9 mouse cellular contexts compared by ENCODE assay signal in the genomic region with DNA sequence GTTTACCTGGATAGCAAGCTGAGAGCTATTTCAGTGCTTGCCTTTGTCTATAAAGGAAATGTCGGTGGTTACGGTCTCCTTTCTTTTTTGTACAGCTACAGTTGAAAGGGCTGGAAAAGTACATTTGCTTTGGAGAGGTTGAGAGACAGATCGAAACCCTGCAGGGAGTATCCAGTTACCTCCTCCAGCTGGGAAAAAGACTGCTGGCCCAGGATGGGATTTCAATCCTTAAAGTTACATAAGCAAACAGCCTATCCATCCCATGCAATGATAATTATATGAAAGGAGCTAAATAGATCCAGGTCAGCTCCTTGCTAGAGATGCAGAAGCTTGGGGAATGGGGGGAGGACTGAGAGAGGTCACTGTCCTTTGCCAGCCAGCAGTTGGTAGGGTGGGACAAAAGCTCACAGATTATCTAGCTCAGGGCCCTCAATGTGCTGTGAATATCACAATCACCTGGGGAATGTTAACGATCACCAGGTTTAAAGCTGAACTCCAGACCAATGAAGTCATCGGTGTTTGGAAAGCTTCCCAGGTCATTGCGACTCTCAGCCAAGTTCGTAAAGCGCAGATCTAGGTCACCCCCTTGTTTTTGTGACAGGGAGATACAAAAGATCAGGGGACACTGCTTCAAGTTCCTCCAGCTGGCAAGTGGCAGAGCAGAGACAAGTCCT. TPM values are rescaled to one million over a fixed set of nuclear protein-coding genes. Genes with fewer than 3 reads are reported as not detected.
DNase-seq lines count a peak whose midpoint lies in the region; ATAC-seq lines count a peak whose summit lies in the region.
"Had no signal": no experiment of that assay in that cellular context is flagged by ENCODE, and none has a peak within 500 bp of the region (broad histone marks: within the 10 kb centered on the region; RNA-seq: fewer than 3 reads in every experiment).

No protein-coding gene starts in this region.

- DNase-seq in hindbrain, embryonic 10.5 days (ENCODE audit: low spot score): peak; percentile 45
- DNase-seq in MN1 (ENCODE audit: low spot score): peak; percentile 6
- DNase-seq in embryo, embryonic 11 days: peak; percentile 50
- no peak for DNase-seq in thymus, postnatal 0 days (ENCODE audit: low spot score)
- DNase-seq in right cerebral cortex, adult 2 months (ENCODE audit: low spot score in 2 of 2): no peak

- H3K4me2 ChIP-seq in hindbrain, embryonic 16.5 days (ENCODE audit: low read length): no peak overlapping the region
- H3K4me2 ChIP-seq in heart, embryonic 16.5 days (ENCODE audit: low read depth, low read length): peak overlapping the region; percentile 37
- no peak overlapping the region for H3K4me2 ChIP-seq in forebrain, embryonic 15.5 days (replicated peaks)
- H3K4me2 ChIP-seq: liver, embryonic 15.5 days had no signal

- H3K27me3 ChIP-seq in hindbrain, embryonic 10.5 days (ENCODE audit: insufficient read depth, poor library complexity, severe bottlenecking): no peaks in the 10 kb centered on the region
- H3K27me3 ChIP-seq in hindbrain, embryonic 16.5 days (replicated peaks; ENCODE audit: control insufficient read depth, insufficient read depth, low read length): no peaks in the 10 kb centered on the region
- H3K27me3 ChIP-seq in heart, embryonic 16.5 days (ENCODE audit: control insufficient read depth, insufficient read depth, low read length): no peaks in the 10 kb centered on the region
- H3K27me3 ChIP-seq in forebrain, embryonic 15.5 days: no peaks in the 10 kb centered on the region
- H3K27me3 ChIP-seq: liver, embryonic 15.5 days had no signal

- peaks cover 6% of the 10 kb centered on the region; the same call in 1 of the 2 replicates for H3K9me3 ChIP-seq in hindbrain, embryonic 10.5 days
- peaks cover 6% of the 10 kb centered on the region for H3K9me3 ChIP-seq in hindbrain, embryonic 16.5 days (ENCODE audit: control insufficient read depth, low read length)
- H3K9me3 ChIP-seq in heart, embryonic 16.5 days (replicated peaks; ENCODE audit: control insufficient read depth, low read length): peaks cover 14% of the 10 kb centered on the region
- no peaks in the 10 kb centered on the region for H3K9me3 ChIP-seq in forebrain, embryonic 15.5 days
- H3K9me3 ChIP-seq: liver, embryonic 15.5 days had no signal

- H3K27ac ChIP-seq in hindbrain, embryonic 10.5 days: no peak overlapping the region
- no peak overlapping the region for H3K27ac ChIP-seq in hindbrain, embryonic 16.5 days (ENCODE audit: low read depth, low read length)
- peak overlapping the region; percentile 91 for H3K27ac ChIP-seq in heart, embryonic 16.5 days (ENCODE audit: low read length)
- H3K27ac ChIP-seq in forebrain, embryonic 15.5 days (replicated peaks): no peak overlapping the region
- H3K27ac ChIP-seq: liver, embryonic 15.5 days had no signal

- no peak overlapping the region for H3K4me3 ChIP-seq in hindbrain, embryonic 10.5 days
- H3K4me3 ChIP-seq in hindbrain, embryonic 16.5 days (ENCODE audit: low read length): no peak overlapping the region
- H3K4me3 ChIP-seq in heart, embryonic 16.5 days (ENCODE audit: low read length): 0 out of 2 replicates have a peak overlapping the region, but pooled peaks have one; percentile 6
- H3K4me3 ChIP-seq in forebrain, embryonic 15.5 days: no peak overlapping the region
- H3K4me3 ChIP-seq: liver, embryonic 15.5 days had no signal

- H3K9ac ChIP-seq in hindbrain, embryonic 16.5 days (ENCODE audit: low read depth, low read length): no peak overlapping the region
- peak overlapping the region; percentile 34; the same call in 1 of the 2 replicates for H3K9ac ChIP-seq in heart, embryonic 16.5 days (ENCODE audit: low read length)
- H3K9ac ChIP-seq in forebrain, embryonic 15.5 days (replicated peaks): no peak overlapping the region
- H3K9ac ChIP-seq: liver, embryonic 15.5 days had no signal

- H3K36me3 ChIP-seq in hindbrain, embryonic 10.5 days: no peaks in the 10 kb centered on the region
- no peaks in the 10 kb centered on the region for H3K36me3 ChIP-seq in hindbrain, embryonic 16.5 days (ENCODE audit: control insufficient read depth, insufficient read depth, low read length)
- no peaks in the 10 kb centered on the region for H3K36me3 ChIP-seq in heart, embryonic 16.5 days (ENCODE audit: control insufficient read depth, insufficient read depth)
- no peaks in the 10 kb centered on the region for H3K36me3 ChIP-seq in forebrain, embryonic 15.5 days
- H3K36me3 ChIP-seq: liver, embryonic 15.5 days had no signal

- ATAC-seq in hindbrain, embryonic 16.5 days: no peak
- ATAC-seq in heart, embryonic 16.5 days (replicated peaks; ENCODE audit: extremely low read depth, insufficient read depth, low FRiP score): peak; percentile 55
- no peak for ATAC-seq in forebrain, embryonic 15.5 days (replicated peaks)

- H3K4me1 ChIP-seq in hindbrain, embryonic 10.5 days (replicated peaks): peaks cover 8% of the 10 kb centered on the region
- no peaks in the 10 kb centered on the region; the same call in 1 of the 2 replicates for H3K4me1 ChIP-seq in hindbrain, embryonic 16.5 days (ENCODE audit: control insufficient read depth, insufficient read depth, low read depth, low read length)
- peaks cover 19% of the 10 kb centered on the region for H3K4me1 ChIP-seq in heart, embryonic 16.5 days (ENCODE audit: control insufficient read depth, insufficient read depth, low read length)
- H3K4me1 ChIP-seq in forebrain, embryonic 15.5 days: 0 out of 2 replicates have a peak, but pooled peaks cover 4% of the 10 kb centered on the region
- H3K4me1 ChIP-seq: liver, embryonic 15.5 days had no signal

- WGBS in hindbrain, embryonic 10.5 days: 53% methylated on average over 8 of the region's 8 CpGs
- 42% methylated on average over 8 of the region's 8 CpGs for WGBS in hindbrain, embryonic 16.5 days
- 19% methylated on average over 8 of the region's 8 CpGs for WGBS in heart, embryonic 16.5 days
- 10% methylated on average over 8 of the region's 8 CpGs for WGBS in forebrain, embryonic 15.5 days

RNA-seq across cellular contexts. Expression of gene BC035947, which starts 56.0 kb away (rescaled TPM):
- 0.35 and 0.39 TPM in 2 replicates for polyA plus RNA-seq in hindbrain, embryonic 10.5 days (2016; fragmentation: Nextera tagmentation; extraction: Ambion mirVana)
- polyA plus RNA-seq in hindbrain, embryonic 16.5 days (2015; fragmentation: Nextera tagmentation; extraction: Ambion mirVana): 1.1 and 1.2 TPM in 2 replicates
- not detected in 2 replicates for polyA plus RNA-seq in heart, embryonic 16.5 days (2015; fragmentation: Nextera tagmentation; extraction: Ambion mirVana)
- polyA plus RNA-seq in forebrain, embryonic 15.5 days (2015; fragmentation: Nextera tagmentation; extraction: Ambion mirVana): 0.27 and 0.29 TPM in 2 replicates
- not detected in 2 replicates for polyA plus RNA-seq in thymus, postnatal 0 days (2015; fragmentation: Nextera tagmentation; extraction: Ambion mirVana)

RNA-seq across cellular contexts. Expression of gene Mogat1, which starts 57.2 kb away (rescaled TPM):
- 1.0 TPM in 1 of 2 replicates, not detected in the other for polyA plus RNA-seq in hindbrain, embryonic 10.5 days (2016; fragmentation: Nextera tagmentation; extraction: Ambion mirVana)
- 0.51 and 0.77 TPM in 2 replicates for polyA plus RNA-seq in hindbrain, embryonic 16.5 days (2015; fragmentation: Nextera tagmentation; extraction: Ambion mirVana)
- polyA plus RNA-seq in heart, embryonic 16.5 days (2015; fragmentation: Nextera tagmentation; extraction: Ambion mirVana): 0.34 TPM in 1 of 2 replicates, not detected in the other
- not detected in 2 replicates for polyA plus RNA-seq in forebrain, embryonic 15.5 days (2015; fragmentation: Nextera tagmentation; extraction: Ambion mirVana)
- 0.39 and 0.90 TPM in 2 replicates for polyA plus RNA-seq in thymus, postnatal 0 days (2015; fragmentation: Nextera tagmentation; extraction: Ambion mirVana)
- polyA plus RNA-seq: liver, embryonic 15.5 days had no signal

Comparison
In these comparisons a context has a peak if more than half of its experiments do, and no peak if none do; other contexts are left out.
1. DNase-seq: peak in hindbrain, embryonic 10.5 days (single experiment), MN1 (single experiment) and embryo, embryonic 11 days (single experiment); none in thymus, postnatal 0 days (single experiment) and right cerebral cortex, adult 2 months (0 of 2).